16 mouse cellular contexts compared by ENCODE assay signal in genomic region chr17:57112768-57113474, GRCm38 (mm10). TPM values are rescaled to one million over a fixed set of nuclear protein-coding genes. Genes with fewer than 3 reads are reported as not detected.
DNase-seq lines count a peak whose midpoint lies in the region; ATAC-seq and TF ChIP-seq lines count a peak whose summit lies in the region.
"Had no signal": no experiment of that assay in that cellular context is flagged by ENCODE, and none has a peak within 500 bp of the region (broad histone marks: within the 10 kb centered on the region; RNA-seq: fewer than 3 reads in every experiment).

No protein-coding gene starts in this region.

- no peaks in the 10 kb centered on the region for H3K4me1 ChIP-seq in kidney, embryonic 15.5 days
- peaks cover 2 to 27% of the 10 kb centered on the region in 2 experiments; a peak in 3 of 4 replicates for H3K4me1 ChIP-seq in MEL (ENCODE audit: control insufficient read depth in 1 of 2, insufficient read depth in 2 of 2, low read length in 2 of 2)
- H3K4me1 ChIP-seq: liver, embryonic 15.5 days; midbrain, embryonic 15.5 days; neural tube, embryonic 13.5 days had no signal

- TF ChIP-seq EP300 in MEL (IDR thresholded peaks at IDR 0.05; ENCODE audit: low read depth in 1 of 2, low read length in 2 of 2), result 0 out of 4 replicates have a peak, but pooled peaks have one; percentile 18 to 41

- ATAC-seq in kidney, embryonic 15.5 days (replicated peaks; ENCODE audit: low FRiP score), result no peak
- peak; percentile 42 to 60; a peak in 3 of 4 replicates for ATAC-seq in hematopoietic stem cell, adult 5-6 weeks (replicated peaks in 1 of 2; ENCODE audit: insufficient read depth in 1 of 2, low FRiP score in 2 of 2, low TSS enrichment in 1 of 2, low read depth in 1 of 2, poor library complexity in 2 of 2, severe bottlenecking in 2 of 2)
- ATAC-seq: CD4-positive, CD25-positive, alpha-beta regulatory T cell, adult 4 months; midbrain, embryonic 15.5 days had no signal

- H3K4me3 ChIP-seq in kidney, embryonic 15.5 days (replicated peaks), result no peak overlapping the region
- H3K4me3 ChIP-seq in MEL (ENCODE audit: control insufficient read depth in 1 of 2, insufficient read depth in 1 of 2, low read depth in 2 of 2, low read length in 2 of 2), result no peak overlapping the region
- H3K4me3 ChIP-seq: liver, embryonic 15.5 days; midbrain, embryonic 15.5 days; neural tube, embryonic 13.5 days had no signal

- H3K27me3 ChIP-seq in kidney, embryonic 15.5 days, result 0 out of 2 replicates have a peak, but pooled peaks cover 6% of the 10 kb centered on the region
- no peaks in the 10 kb centered on the region; a peak in 2 of 4 replicates for H3K27me3 ChIP-seq in MEL (ENCODE audit: control insufficient read depth in 1 of 2, insufficient read depth in 2 of 2, low read length in 2 of 2)
- H3K27me3 ChIP-seq: midbrain, embryonic 15.5 days; neural tube, embryonic 13.5 days had no signal

- H3K4me2 ChIP-seq in kidney, embryonic 15.5 days, result no peak overlapping the region
- H3K4me2 ChIP-seq: liver, embryonic 15.5 days; midbrain, embryonic 15.5 days; neural tube, embryonic 13.5 days had no signal

- no peak for TF ChIP-seq CTCF in MEL (IDR thresholded peaks at IDR 0.05 in 2 of 3, conservative IDR thresholded peaks at IDR 0.05 in 1 of 3; ENCODE audit: control insufficient read depth in 1 of 3, insufficient read depth in 1 of 3, low read depth in 2 of 3, low read length in 3 of 3, poor library complexity in 1 of 3, severe bottlenecking in 1 of 3)

- no peak for TF ChIP-seq RAD21 in MEL (IDR thresholded peaks at IDR 0.05; ENCODE audit: low read depth, low read length)

- H3K9me3 ChIP-seq in kidney, embryonic 15.5 days (replicated peaks), result no peaks in the 10 kb centered on the region
- H3K9me3 ChIP-seq in MEL (replicated peaks; ENCODE audit: insufficient read depth, low read length), result no peaks in the 10 kb centered on the region
- H3K9me3 ChIP-seq: liver, embryonic 15.5 days; midbrain, embryonic 15.5 days; neural tube, embryonic 13.5 days had no signal

- WGBS in kidney, embryonic 15.5 days, result 73% methylated on average over 10 of the region's 10 CpGs

- no peak for TF ChIP-seq POLR2A in MEL (IDR thresholded peaks at IDR 0.05; ENCODE audit: control insufficient read depth in 1 of 2, insufficient read depth in 1 of 2, low read depth in 1 of 2, low read length in 2 of 2, poor library complexity in 1 of 2)

- no peaks in the 10 kb centered on the region for H3K36me3 ChIP-seq in kidney, embryonic 15.5 days
- H3K36me3 ChIP-seq in MEL (ENCODE audit: control insufficient read depth in 1 of 2, insufficient read depth in 2 of 2, low read length in 2 of 2), result peaks cover 0 to 18% of the 10 kb centered on the region in 2 experiments; a peak in 2 of 4 replicates
- H3K36me3 ChIP-seq: liver, embryonic 15.5 days; midbrain, embryonic 15.5 days; neural tube, embryonic 13.5 days had no signal

- no peaks in the 10 kb centered on the region for H3K79me2 ChIP-seq in MEL (ENCODE audit: control insufficient read depth, insufficient read depth, low read length, poor library complexity)

- no peak overlapping the region for H3K9ac ChIP-seq in kidney, embryonic 15.5 days
- no peak overlapping the region for H3K9ac ChIP-seq in MEL (ENCODE audit: control insufficient read depth, low read depth, low read length, poor library complexity, severe bottlenecking)
- H3K9ac ChIP-seq: liver, embryonic 15.5 days; midbrain, embryonic 15.5 days; neural tube, embryonic 13.5 days had no signal

- DNase-seq in kidney, postnatal 36 days, result peak; percentile 6 to 18
- peak; percentile 37 for DNase-seq in MEL (ENCODE audit: low read depth, low spot score)
- peak; percentile 82 to 86 for DNase-seq in monocyte, adult 2 months (ENCODE audit: low read depth in 1 of 2, low spot score in 2 of 2)
- DNase-seq in retina, postnatal 1 day, result no peak
- DNase-seq in embryo, embryonic 11 days, result no peak
- DNase-seq: cerebellum, adult 2 months; gastrocnemius, postnatal 10 days; kidney, adult 9 months; left cerebral cortex, postnatal 4 days had no signal

- H3K27ac ChIP-seq in kidney, embryonic 15.5 days, result no peak overlapping the region
- no peak overlapping the region for H3K27ac ChIP-seq in MEL (ENCODE audit: control insufficient read depth, low read depth, low read length)
- H3K27ac ChIP-seq: liver, embryonic 15.5 days; midbrain, embryonic 15.5 days; neural tube, embryonic 13.5 days had no signal

TF ChIP-seq in MEL, 35 proteins besides CTCF, POLR2A, EP300 and RAD21:
- TF ChIP-seq ZC3H11A (IDR thresholded peaks at IDR 0.05; ENCODE audit: low read depth, low read length), result no peak
- peak; percentile 46; the same call in 1 of the 2 replicates for TF ChIP-seq ETS1 (IDR thresholded peaks at IDR 0.05; ENCODE audit: low read depth, low read length)
- TF ChIP-seq RCOR1 (IDR thresholded peaks at IDR 0.05; ENCODE audit: low read depth, low read length), result peak; percentile 94
- TF ChIP-seq ZNF384 (IDR thresholded peaks at IDR 0.05; ENCODE audit: low read depth, low read length), result no peak
- TF ChIP-seq USF2 (IDR thresholded peaks at IDR 0.05; ENCODE audit: borderline replicate concordance in 1 of 2, insufficient read depth in 1 of 2, low read depth in 1 of 2, low read length in 2 of 2), result no peak

RNA-seq across cellular contexts. Expression of gene Tnfsf9, which starts 7.8 kb away (rescaled TPM):
- 10.2 and 10.4 TPM in 2 replicates for polyA plus RNA-seq in kidney, embryonic 15.5 days (2015; fragmentation: Nextera tagmentation; extraction: Ambion mirVana)
- total RNA-seq in MEL (2012; rRNA removed), result 2.0 and 2.5 TPM in 2 replicates
- 1 to 10 TPM in 1 of 2 experiments, not detected in 1; 3.4 TPM for polyA plus RNA-seq in MEL (2012; ENCODE audit: insufficient read depth in 1 of 2, insufficient read length in 2 of 2, low read depth in 1 of 2, low replicate concordance in 2 of 2, missing spikeins in 1 of 2)
- 2.5 and 2.8 TPM in 2 replicates for total RNA-seq in hematopoietic stem cell, adult 5-6 weeks (2017)

RNA-seq across cellular contexts. Expression of gene Tubb4a, which starts 25.3 kb away (rescaled TPM):
- 23.6 and 29.4 TPM in 2 replicates for polyA plus RNA-seq in kidney, embryonic 15.5 days (2015; fragmentation: Nextera tagmentation; extraction: Ambion mirVana)
- total RNA-seq in MEL (2012; rRNA removed), result 0.35 and 0.62 TPM in 2 replicates
- 1 to 10 TPM in 1 of 2 experiments, not detected in 1; 6.4 TPM for polyA plus RNA-seq in MEL (2012; ENCODE audit: insufficient read depth in 1 of 2, insufficient read length in 2 of 2, low read depth in 1 of 2, low replicate concordance in 2 of 2, missing spikeins in 1 of 2)
- 0.30 TPM in 1 of 2 replicates, not detected in the other for total RNA-seq in hematopoietic stem cell, adult 5-6 weeks (2017)

RNA-seq across cellular contexts. Expression of gene Dennd1c, which starts 34.6 kb away (rescaled TPM):
- 4.7 and 6.0 TPM in 2 replicates for polyA plus RNA-seq in kidney, embryonic 15.5 days (2015; fragmentation: Nextera tagmentation; extraction: Ambion mirVana)
- 3.2 and 3.8 TPM in 2 replicates for total RNA-seq in MEL (2012; rRNA removed)
- polyA plus RNA-seq in MEL (2012; ENCODE audit: insufficient read depth in 1 of 2, insufficient read length in 2 of 2, low read depth in 1 of 2, low replicate concordance in 2 of 2, missing spikeins in 1 of 2), result 10 to 100 TPM in 1 of 2 experiments, not detected in 1; 20.7 TPM
- 21.1 and 24.2 TPM in 2 replicates for total RNA-seq in hematopoietic stem cell, adult 5-6 weeks (2017)

RNA-seq across cellular contexts. Expression of gene Cd70, which starts 36.7 kb away (rescaled TPM):
- polyA plus RNA-seq in kidney, embryonic 15.5 days (2015; fragmentation: Nextera tagmentation; extraction: Ambion mirVana), result 0.38 TPM in 1 of 2 replicates, not detected in the other
- total RNA-seq in MEL (2012; rRNA removed), result not detected in 2 replicates
- not detected for polyA plus RNA-seq in MEL (2012; ENCODE audit: insufficient read depth in 1 of 2, insufficient read length in 2 of 2, low read depth in 1 of 2, low replicate concordance in 2 of 2, missing spikeins in 1 of 2)
- total RNA-seq in hematopoietic stem cell, adult 5-6 weeks (2017), result 0.75 TPM in 1 of 2 replicates, not detected in the other
- total RNA-seq: gastrocnemius, postnatal 10 days; heart, postnatal 10 days; left cerebral cortex, postnatal 4 days had no signal
- polyA plus RNA-seq: liver, embryonic 15.5 days had no signal

RNA-seq across cellular contexts. Expression of gene Slc25a23, which starts 53.3 kb away (rescaled TPM):
- 11.4 and 12.9 TPM in 2 replicates for polyA plus RNA-seq in kidney, embryonic 15.5 days (2015; fragmentation: Nextera tagmentation; extraction: Ambion mirVana)
- 4.9 and 5.9 TPM in 2 replicates for total RNA-seq in MEL (2012; rRNA removed)
- 10 to 100 TPM in 1 of 2 experiments, not detected in 1; 60.8 TPM for polyA plus RNA-seq in MEL (2012; ENCODE audit: insufficient read depth in 1 of 2, insufficient read length in 2 of 2, low read depth in 1 of 2, low replicate concordance in 2 of 2, missing spikeins in 1 of 2)
- total RNA-seq in hematopoietic stem cell, adult 5-6 weeks (2017), result 5.1 and 9.7 TPM in 2 replicates

Comparison
In these comparisons a context has a peak if more than half of its experiments do, and no peak if none do; other contexts are left out.
1. DNase-seq: peak in kidney, postnatal 36 days (2 of 2), MEL (single experiment) and monocyte, adult 2 months (2 of 2); none in retina, postnatal 1 day (single experiment) and embryo, embryonic 11 days (single experiment).